Mouse (Mus musculus) bone marrow, adult 2 months (tissue): Measurements from ENCODE around the gene Amh.

ENCODE experiments used
- CTCF ChIP-seq: fragments of 200-500 bp; IDR thresholded peaks from 2 replicates; pipeline ENCODE4 v1.5.1; 2011; ENCODE audit warnings: low read length, control low read depth; ENCODE audit not compliant: control insufficient read depth, insufficient read depth
- POLR2A ChIP-seq: fragments of 200-500 bp; IDR thresholded peaks from 2 replicates; pipeline ENCODE4 v1.6.1; 2011; ENCODE audit warnings: low read depth, mild to moderate bottlenecking, control low read depth, low read length, borderline replicate concordance; ENCODE audit not compliant: control insufficient read depth

- TF ChIP-seq CTCF (no peak), POLR2A (no peak)
Measured at GRCm38 (mm10) chr10:80802996-80803395, 2.0 kb upstream of the Amh start.
